Mouse (Mus musculus): ENCODE data around the gene 2210408I21Rik. TPM values are rescaled to one million over a fixed set of nuclear protein-coding genes. Genes with fewer than 3 reads are reported as not detected.

Gene 2210408I21Rik
- total RNA-seq, 2 experiments from 2014 or later: 0.51 to 3.1 TPM

DNA sequence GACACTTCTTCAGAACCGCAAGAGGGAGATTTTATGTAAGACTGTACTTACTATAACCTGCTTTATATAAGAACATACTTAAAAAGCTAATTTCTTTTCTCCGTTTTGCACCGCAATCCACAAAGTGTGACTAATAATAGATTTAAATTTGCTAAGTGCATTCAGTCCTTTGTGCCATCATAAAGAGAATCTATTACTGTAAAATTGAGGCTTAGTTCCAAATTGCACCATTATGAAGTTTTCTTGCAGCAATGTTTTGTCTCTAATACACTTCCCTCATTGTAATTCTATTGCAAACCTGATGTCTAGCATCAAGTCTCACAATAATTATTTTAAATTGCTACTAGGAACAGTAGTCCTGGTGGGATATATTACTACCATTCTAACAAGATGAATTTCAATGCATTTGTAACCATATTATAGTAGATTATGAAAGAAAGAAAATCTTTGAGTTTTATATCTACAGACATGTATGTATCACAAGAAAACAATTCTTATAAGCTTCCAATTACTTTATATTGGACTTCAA is 334.8 kb downstream of the 2210408I21Rik start:
- no peak for ATAC-seq (replicated peaks; ENCODE audit: low FRiP score, poor library complexity, severe bottlenecking)

DNA sequence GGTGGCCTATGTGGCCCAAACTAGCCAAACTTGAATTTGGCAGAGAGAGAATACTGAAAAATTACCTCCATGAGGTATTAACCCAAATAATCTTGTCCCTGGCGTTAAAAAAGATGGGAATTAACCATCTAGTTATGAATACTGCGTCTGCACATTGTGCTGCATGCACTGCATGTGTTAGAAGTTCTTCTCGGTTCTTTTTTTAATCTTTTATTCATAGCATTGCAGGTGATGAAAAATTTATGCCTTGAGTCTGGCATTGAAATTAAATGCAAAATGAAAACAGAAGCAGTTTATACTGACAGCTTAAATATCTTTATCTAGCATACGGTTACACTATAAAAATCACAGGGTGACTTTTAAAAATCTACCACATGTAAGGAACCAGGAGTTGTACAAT is 341.1 kb downstream of the 2210408I21Rik start:
- ATAC-seq (replicated peaks; ENCODE audit: low FRiP score, poor library complexity, severe bottlenecking): no peak

DNA sequence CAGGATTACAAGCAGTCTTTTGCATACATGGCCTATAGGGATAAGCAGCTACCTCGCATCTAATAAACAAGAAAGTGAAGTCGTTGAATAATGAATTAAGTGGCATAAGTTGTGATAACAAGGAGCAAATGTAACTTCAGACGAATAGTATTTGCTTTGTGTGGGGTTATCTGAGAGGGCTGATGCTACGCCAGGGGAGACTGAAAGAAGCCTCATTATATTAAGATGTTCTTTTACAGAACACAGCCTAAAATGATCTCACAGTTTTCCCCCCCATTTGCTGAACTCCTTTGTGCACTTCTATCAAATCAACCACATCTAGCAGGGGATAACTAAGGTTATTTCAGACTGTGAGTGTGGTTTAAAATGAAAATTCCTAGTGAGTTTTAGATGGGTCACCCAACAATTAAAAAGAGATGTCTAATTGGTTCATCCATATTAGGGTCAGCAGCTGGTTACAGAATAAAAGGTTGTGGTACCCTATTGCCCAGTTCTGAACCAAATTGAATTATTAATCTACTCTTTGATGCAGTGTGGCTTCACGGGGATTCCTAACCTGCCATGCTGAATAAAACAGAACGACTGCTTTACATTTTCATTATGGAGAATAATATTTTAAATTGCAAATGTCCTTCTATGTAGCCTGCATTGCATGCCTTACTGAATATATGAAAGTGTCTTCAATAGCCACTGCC is 343.2 kb downstream of the 2210408I21Rik start:
- ATAC-seq (replicated peaks; ENCODE audit: low FRiP score, poor library complexity, severe bottlenecking): no peak

DNA sequence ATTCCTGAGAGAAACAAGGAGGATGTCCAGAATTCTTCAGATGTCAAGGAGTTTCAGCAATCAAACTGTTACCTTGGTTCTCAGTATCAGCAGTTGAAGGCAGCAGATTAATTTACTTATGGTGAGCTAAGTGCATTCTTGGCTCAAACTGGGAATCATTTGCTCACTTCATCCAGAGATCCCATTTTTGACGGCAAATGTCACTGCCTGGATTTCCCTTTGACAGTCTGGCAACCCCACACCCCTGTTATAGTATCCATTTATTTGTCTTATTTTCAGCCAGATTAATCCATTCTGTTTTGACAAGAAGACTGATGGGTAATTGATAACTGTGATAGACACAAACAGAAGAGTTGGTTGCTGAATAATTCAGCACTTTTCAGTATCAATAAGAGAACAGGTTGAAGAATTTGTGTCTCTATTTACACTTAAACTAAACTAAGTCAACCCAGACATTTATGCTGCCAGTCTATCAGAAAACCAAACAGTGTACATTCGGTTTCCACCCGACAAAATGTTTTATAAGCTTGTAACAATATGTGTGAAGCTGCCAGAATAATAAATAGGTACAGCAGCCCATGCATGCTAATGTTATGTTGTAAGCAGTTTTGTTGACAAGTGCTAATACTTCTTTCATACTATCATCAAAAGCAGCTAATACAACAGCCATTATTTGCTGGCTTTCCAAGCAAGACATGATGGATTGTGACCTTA is 354.8 kb downstream of the 2210408I21Rik start:
- ATAC-seq (replicated peaks; ENCODE audit: low FRiP score, poor library complexity, severe bottlenecking): no peak

DNA sequence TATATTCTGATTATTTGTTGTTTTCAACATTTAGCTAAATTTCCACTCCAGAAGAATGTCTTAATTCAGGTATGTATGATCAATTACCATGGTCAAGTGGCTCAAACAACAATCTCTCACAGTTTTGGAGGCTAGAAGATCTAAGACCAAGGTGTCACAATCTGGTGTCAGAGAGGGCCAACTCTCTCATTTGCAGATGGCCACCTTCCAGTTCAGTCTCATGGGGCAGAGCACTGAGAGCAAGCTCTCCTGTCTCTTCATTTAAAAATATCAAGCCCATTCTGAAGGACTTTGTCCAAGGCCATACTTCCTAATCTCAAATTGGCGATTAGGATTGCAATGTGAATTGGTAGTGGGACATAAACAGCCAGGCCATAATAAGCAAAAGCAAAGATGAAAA is 378.7 kb downstream of the 2210408I21Rik start:
- no peak for ATAC-seq (replicated peaks; ENCODE audit: low FRiP score, poor library complexity, severe bottlenecking)

DNA sequence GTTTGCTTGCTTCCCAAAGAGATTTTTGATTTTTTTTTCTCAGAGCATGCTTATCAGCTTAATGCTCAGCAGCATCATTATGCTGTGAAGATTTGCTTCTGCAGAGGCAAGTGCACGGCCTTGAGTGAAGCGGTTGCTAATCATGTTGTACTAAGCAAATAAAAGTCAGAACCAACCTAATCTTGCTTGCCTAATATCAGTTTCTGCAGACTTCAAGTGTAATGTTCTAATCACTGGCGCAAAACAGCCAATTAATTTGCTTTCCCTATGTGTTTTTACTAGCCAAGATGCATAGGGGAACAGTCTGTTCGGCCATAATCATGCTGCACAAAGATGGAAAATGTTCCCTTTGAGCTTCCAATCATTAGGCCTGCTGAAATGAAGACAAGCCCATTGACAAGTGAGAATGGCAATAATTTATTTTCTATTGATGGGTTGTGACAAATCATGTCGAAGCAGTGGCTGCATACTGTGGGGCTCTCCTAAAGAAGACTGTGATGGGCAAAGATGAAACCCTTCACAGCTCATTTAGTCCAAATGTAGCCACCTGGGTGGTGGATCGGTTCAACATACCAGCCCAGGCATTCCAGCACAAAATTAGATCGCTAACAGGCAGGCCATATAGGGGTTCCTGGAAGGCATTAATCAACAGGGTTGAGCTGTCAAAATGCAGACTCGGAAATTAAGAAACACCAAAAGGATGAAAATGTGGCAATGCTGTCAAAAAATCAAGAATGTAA is 393.8 kb downstream of the 2210408I21Rik start:
- ATAC-seq (replicated peaks; ENCODE audit: low FRiP score, poor library complexity, severe bottlenecking): no peak

DNA sequence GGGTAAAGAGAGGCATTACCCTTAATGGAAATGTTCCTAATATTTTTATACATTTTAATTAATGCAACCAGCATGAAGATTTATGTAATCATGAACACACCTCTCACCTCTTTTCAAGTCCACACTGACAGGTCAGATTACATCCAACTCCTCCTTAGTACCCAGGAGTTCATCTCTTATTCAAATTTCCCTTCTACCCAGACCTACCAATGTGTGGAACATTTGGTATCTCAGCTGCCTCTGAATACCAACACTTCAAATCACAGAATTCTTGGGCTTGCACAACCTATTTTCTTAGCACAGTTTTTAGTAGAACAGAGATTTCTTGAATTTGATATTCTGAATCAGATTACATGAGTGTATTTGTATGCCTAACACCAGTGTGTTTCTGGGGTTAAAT is 394.4 kb downstream of the 2210408I21Rik start:
- ATAC-seq (replicated peaks; ENCODE audit: low FRiP score, poor library complexity, severe bottlenecking): no peak

DNA sequence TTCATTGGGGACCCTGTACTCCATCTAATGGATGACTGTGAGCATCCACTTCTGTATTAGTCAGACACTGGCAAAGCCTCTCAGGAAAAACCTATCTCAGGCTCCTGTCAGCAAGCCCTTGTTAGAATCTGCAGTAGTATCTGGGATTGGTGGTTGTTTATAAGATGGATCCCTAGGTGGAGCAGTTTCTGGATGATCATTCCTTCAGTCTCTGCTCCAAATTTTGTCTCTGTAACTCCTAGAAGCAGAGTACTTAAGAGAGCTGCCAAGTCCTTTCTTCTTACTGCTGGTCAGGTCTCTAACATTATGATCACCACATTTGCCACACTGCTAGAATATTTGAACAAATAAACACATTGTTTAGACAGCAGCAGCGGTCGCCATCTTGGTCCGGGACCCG is 402.1 kb downstream of the 2210408I21Rik start:
- no peak for ATAC-seq (replicated peaks; ENCODE audit: low FRiP score, poor library complexity, severe bottlenecking)

DNA sequence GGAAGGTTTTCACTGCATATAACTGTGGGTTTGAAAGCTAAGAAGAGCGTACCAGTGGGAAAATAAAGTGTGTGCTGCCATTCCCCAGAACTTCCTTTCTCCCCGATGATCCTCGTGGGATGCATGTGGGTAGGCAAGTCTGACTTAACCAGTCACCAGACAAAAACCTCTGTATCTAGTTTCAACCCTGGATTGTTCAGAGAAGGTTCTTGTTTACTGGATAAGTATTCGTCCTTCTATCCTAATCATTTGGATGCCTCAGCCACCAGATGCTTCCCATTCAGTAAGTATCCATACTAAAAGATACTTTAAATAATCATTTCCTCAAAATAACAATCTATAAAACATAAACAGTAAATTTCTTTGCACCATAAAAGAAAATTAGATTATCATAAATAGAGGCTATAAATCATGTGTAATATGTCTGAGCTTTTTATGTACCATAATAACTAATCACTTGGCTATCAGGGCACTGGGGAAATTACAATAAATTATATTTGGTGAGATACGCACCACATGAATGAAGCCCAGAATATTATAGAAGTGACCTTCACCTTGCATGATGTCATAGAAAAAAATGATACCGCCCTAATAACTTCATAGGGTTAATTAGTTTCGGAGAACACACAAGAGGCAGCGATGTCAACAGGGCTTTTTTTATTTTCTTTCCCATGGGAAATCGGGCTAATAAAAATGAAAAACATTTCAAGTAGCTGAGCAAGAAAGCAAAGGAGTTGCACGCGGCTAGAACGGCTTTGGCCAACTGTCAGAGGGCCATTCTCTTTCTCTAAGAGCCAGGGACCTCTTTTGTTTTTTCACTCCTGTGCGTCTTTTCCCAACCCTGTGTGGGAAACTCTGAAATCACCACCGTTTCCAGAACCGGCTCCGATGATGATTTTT is 412.4 kb downstream of the 2210408I21Rik start:
- ATAC-seq (replicated peaks; ENCODE audit: low FRiP score, poor library complexity, severe bottlenecking): no peak

DNA sequence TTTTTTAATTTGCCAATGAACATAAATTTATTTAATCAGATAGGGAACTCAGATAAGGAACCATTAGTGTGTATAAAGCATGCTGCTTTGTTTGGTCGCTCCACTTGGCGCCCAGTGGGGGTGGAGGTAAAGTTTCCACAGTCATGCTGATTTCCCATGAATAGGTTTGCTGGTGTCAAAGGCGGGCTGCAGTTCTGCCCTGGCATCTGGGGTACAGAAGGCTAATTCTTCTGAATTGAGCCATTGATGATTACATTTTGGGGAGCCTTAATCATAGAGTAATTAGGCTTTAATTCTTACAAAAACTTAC is 413.0 kb downstream of the 2210408I21Rik start:
- no peak for ATAC-seq (replicated peaks; ENCODE audit: low FRiP score, poor library complexity, severe bottlenecking)

DNA sequence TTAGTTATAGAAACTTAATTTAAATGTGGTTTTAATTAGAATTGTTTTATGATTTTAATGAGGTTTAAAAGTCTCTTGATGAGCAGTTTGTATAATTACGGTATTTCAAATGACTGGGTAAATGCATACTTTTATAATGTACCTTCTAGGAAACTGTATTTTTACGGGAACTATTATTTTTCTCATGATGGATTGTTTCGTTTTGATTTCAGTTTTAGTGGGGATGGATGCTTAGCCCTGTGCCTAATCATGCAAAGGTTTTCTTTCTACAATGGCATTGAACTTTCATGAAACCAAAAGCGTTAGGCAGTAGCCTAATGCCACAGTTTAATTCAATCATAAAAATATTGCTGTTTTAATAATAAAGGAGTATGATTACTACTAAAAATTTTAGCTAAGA is 413.4 kb downstream of the 2210408I21Rik start:
- no peak for ATAC-seq (replicated peaks; ENCODE audit: low FRiP score, poor library complexity, severe bottlenecking)

DNA sequence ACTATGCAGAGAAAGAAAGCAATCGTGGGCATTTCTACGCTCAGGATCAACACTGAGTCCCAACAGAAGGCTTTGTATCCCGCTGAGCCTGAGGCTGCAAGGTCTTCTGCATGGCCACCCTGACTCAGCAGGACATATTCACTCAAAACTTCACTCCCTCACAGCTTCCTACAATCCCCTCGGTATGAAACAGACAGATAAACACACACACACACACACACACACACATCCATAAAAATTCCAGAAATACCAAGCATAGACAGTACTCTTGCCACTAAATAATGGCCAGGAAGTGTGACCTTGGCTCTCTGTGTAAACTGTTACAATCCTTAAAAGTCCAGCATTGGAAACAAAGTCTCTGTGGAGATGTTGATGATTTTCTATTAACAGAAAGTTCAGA is 458.7 kb downstream of the 2210408I21Rik start:
- no peak for ATAC-seq (replicated peaks; ENCODE audit: low FRiP score, poor library complexity, severe bottlenecking)

DNA sequence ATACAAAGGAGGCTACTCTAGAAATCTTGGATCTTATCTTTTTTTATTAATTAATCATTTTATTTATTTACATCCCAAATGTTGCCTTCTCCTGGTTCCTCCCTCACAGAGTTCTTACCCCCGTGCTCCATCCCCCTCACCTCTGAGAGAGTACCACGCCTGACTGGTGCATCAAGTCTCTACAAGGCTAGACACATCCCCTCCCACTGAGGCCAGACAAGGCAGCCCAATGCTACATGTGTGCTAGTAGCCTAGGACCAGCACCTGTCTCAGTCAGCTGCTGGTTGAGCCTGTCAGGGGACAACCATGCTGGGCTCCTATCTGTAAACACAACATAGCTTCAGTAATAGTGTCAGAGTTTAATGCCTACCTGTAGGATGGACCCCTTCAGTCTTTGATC is 480.0 kb downstream of the 2210408I21Rik start:
- no peak for ATAC-seq (replicated peaks; ENCODE audit: low FRiP score, poor library complexity, severe bottlenecking)

Other genes starting within 250 kb of the 2210408I21Rik start
- 8.2 and 9.4 TPM in 2 replicates for gene Slf1, start 67 bp upstream of the 2210408I21Rik start, total RNA-seq (2015; ENCODE audit: low replicate concordance)
- gene Slf1, start 67 bp upstream of the 2210408I21Rik start, total RNA-seq (2017; ENCODE audit: low replicate concordance): 12.8 and 14.2 TPM in 2 replicates